Mouse (Mus musculus) kidney, embryonic 15.5 days (tissue): Measurements from ENCODE around the gene Stk19. TPM values are rescaled to one million over a fixed set of nuclear protein-coding genes. Genes with fewer than 3 reads are reported as not detected.

Experiments
- ATAC-seq: fragments of 200-750 bp; cut with Nextera tagmentation; replicated peaks from 2 replicates; pipeline ENCODE4 v1.8.0; 2017; ENCODE audit warnings: moderate TSS enrichment; ENCODE audit not compliant: low FRiP score
- H3K27ac ChIP-seq: fragments of 300-500 bp; sonication (generic); 2 replicates; pipeline ENCODE4 v1.5.1; 2015; ENCODE audit warnings: mild to moderate bottlenecking, inconsistent platforms
- H3K27me3 ChIP-seq: fragments of 300-500 bp; sonication (generic); 2 replicates; pipeline ENCODE4 v1.6.1; 2015; ENCODE audit warnings: inconsistent platforms
- H3K36me3 ChIP-seq: fragments of 300-500 bp; sonication (generic); 2 replicates; pipeline ENCODE4 v1.6.1; 2015; ENCODE audit warnings: inconsistent platforms
- H3K4me1 ChIP-seq: fragments of 300-500 bp; sonication (generic); 2 replicates; pipeline ENCODE4 v1.6.1; 2015; ENCODE audit warnings: inconsistent platforms
- H3K4me2 ChIP-seq: fragments of 300-500 bp; sonication (generic); 2 replicates; pipeline ENCODE4 v1.6.1; 2015; ENCODE audit warnings: moderate library complexity, mild to moderate bottlenecking, inconsistent platforms
- H3K4me3 ChIP-seq: fragments of 300-500 bp; sonication (generic); replicated peaks from 2 replicates; pipeline ENCODE4 v1.5.1; 2015; ENCODE audit warnings: mild to moderate bottlenecking, inconsistent platforms
- H3K9ac ChIP-seq: fragments of 300-500 bp; sonication (generic); 2 replicates; pipeline ENCODE4 v1.6.1; 2015; ENCODE audit warnings: mild to moderate bottlenecking, inconsistent platforms
- H3K9me3 ChIP-seq: fragments of 300-500 bp; sonication (generic); replicated peaks from 2 replicates; pipeline ENCODE4 v1.6.1; 2016; ENCODE audit warnings: inconsistent platforms
- WGBS: fragments of 180-500 bp; shearing (Covaris S2); methylation state at CpG from one replicate; pipeline ENCODE4 v1.1.7; 2015; ENCODE audit warnings: mixed read lengths; 5-methylcytosine and 5-hydroxymethylcytosine counted together
- microRNA-seq: library from miRNA; unstranded; fragments of <30 nt; microRNA quantifications from one replicate; pipeline ENCODE4, GENCODE M21; 2016
- polyA plus RNA-seq: library from polyadenylated mRNA; unstranded; fragments of >200 nt; fragmentation: Nextera tagmentation; extraction: Ambion mirVana; gene quantifications from 2 replicates; pipeline ENCODE4 v1.2.1, GENCODE M21; 2015

Gene Stk19
- polyA plus RNA-seq, 1 experiment from 2014 or later, result 29.6 TPM

DNA sequence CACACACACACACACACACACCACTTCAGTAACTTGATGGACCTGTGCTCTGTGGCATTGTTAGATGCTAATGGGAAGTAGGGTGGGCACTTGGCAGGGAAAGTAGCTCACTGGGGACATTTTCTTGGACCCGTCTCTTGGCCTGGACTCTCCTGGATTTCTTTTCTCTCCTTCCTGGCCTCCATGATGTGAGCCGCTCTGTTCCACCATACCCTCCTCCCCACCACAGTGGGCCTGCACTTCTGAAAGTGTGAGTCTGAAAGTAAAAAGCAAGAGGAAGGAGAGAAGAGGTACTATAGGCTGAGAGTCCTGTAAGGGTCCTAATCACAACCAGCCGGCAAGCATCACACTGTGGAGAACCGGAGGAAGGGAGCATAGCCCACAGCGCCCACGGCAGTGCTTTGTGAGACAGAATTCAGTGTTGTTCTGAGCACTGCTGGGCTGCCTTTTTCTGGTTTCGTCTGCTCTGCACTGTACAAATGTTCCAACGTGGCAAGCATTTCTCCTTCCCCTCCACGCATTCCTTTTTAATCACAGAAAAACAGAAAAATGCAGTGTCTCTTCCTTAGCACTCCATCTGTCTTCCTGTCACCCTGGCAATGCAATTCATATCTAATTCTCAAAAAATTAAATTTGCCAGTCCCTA lies 58.9 kb downstream of the Stk19 start:
- ATAC-seq, result no peak
- Histone ChIP-seq H3K9me3 (peaks cover 5% of the 10 kb centered on the region), H3K27me3 (no peaks in the 10 kb centered on the region), H3K4me2 (no peak overlapping the region), H3K4me1 (no peaks in the 10 kb centered on the region), H3K27ac (no peak overlapping the region), H3K36me3 (no peaks in the 10 kb centered on the region), H3K9ac (no peak overlapping the region), H3K4me3 (no peak overlapping the region)
- 72% methylated on average over 9 of the region's 9 CpGs for WGBS

Small RNA genes lying within 50 kb of the gene (microRNA-seq; reads per million reads assigned to microRNA genes)
- gene Mir6970 (not detected), gene Mir6971 (1.5 reads per million, percentile 2 among the genes with 10 or more reads in this experiment), gene Mir6972 (not detected)

Other genes starting within 250 kb of the Stk19 start
- 20.8 and 22.6 TPM in 2 replicates for gene Gpsm3, start 247.1 kb downstream of the Stk19 start, polyA plus RNA-seq
- 14.9 and 16.7 TPM in 2 replicates for gene Pbx2, start 245.7 kb downstream of the Stk19 start, polyA plus RNA-seq
- gene Ager, start 239.1 kb downstream of the Stk19 start, polyA plus RNA-seq, result 6.5 and 7.5 TPM in 2 replicates
- 166 and 168 TPM in 2 replicates for gene Rnf5, start 233.3 kb downstream of the Stk19 start, polyA plus RNA-seq
- gene Agpat1, start 232.7 kb downstream of the Stk19 start, polyA plus RNA-seq, result 60.8 and 72.2 TPM in 2 replicates
- gene Egfl8, start 221.0 kb downstream of the Stk19 start, polyA plus RNA-seq, result 3.5 and 4.4 TPM in 2 replicates
- 36.5 and 39.1 TPM in 2 replicates for gene Ppt2, start 208.4 kb downstream of the Stk19 start, polyA plus RNA-seq
- 0.24 and 0.35 TPM in 2 replicates for gene Prrt1, start 207.4 kb downstream of the Stk19 start, polyA plus RNA-seq
- 17.2 and 18.4 TPM in 2 replicates for gene Fkbpl, start 192.2 kb downstream of the Stk19 start, polyA plus RNA-seq
- gene Atf6b, start 189.8 kb downstream of the Stk19 start, polyA plus RNA-seq, result 86.2 and 98.2 TPM in 2 replicates
- 0.35 and 0.75 TPM in 2 replicates for gene Tnxb, start 166.4 kb downstream of the Stk19 start, polyA plus RNA-seq
- gene C4b, start 93.1 kb downstream of the Stk19 start, polyA plus RNA-seq, result 0.73 and 2.0 TPM in 2 replicates
- 11.1 and 45.4 TPM in 2 replicates for gene Cyp21a1, start 32.4 kb downstream of the Stk19 start, polyA plus RNA-seq
- gene Dxo, start 74 bp upstream of the Stk19 start, polyA plus RNA-seq, result 62.7 and 73.0 TPM in 2 replicates
- 48.5 and 53.1 TPM in 2 replicates for gene Skiv2l, start 13.3 kb upstream of the Stk19 start, polyA plus RNA-seq
- gene Nelfe, start 13.4 kb upstream of the Stk19 start, polyA plus RNA-seq, result 101 and 116 TPM in 2 replicates
- 12.1 and 13.3 TPM in 2 replicates for gene Cfb, start 25.6 kb upstream of the Stk19 start, polyA plus RNA-seq
- gene Zbtb12, start 42.5 kb upstream of the Stk19 start, polyA plus RNA-seq, result 5.0 TPM in 2 replicates
- gene Gm20547, start 45.1 kb upstream of the Stk19 start, polyA plus RNA-seq, result not detected in 2 replicates
- 2.6 and 3.6 TPM in 2 replicates for gene C2, start 61.3 kb upstream of the Stk19 start, polyA plus RNA-seq
- 80.1 and 93.7 TPM in 2 replicates for gene Ehmt2, start 61.5 kb upstream of the Stk19 start, polyA plus RNA-seq
- gene Slc44a4, start 77.5 kb upstream of the Stk19 start, polyA plus RNA-seq, result 12.4 and 13.0 TPM in 2 replicates
- 33.7 and 37.0 TPM in 2 replicates for gene Neu1, start 94.3 kb upstream of the Stk19 start, polyA plus RNA-seq
- gene Hspa1b, start 122.3 kb upstream of the Stk19 start, polyA plus RNA-seq, result 0.49 and 0.53 TPM in 2 replicates
- gene Gm20481, start 133.0 kb upstream of the Stk19 start, polyA plus RNA-seq, result not detected in 2 replicates
- 7.8 and 8.4 TPM in 2 replicates for gene Hspa1a, start 135.2 kb upstream of the Stk19 start, polyA plus RNA-seq
- 0.81 and 1.6 TPM in 2 replicates for gene Hspa1l, start 135.8 kb upstream of the Stk19 start, polyA plus RNA-seq
- gene Lsm2, start 144.9 kb upstream of the Stk19 start, polyA plus RNA-seq, result 229 and 231 TPM in 2 replicates
- gene Vars, start 164.0 kb upstream of the Stk19 start, polyA plus RNA-seq, result 128 and 140 TPM in 2 replicates
- 0.19 and 0.29 TPM in 2 replicates for gene Vwa7, start 179.6 kb upstream of the Stk19 start, polyA plus RNA-seq
- 6.2 and 6.8 TPM in 2 replicates for gene Sapcd1, start 191.1 kb upstream of the Stk19 start, polyA plus RNA-seq
- gene Msh5, start 209.8 kb upstream of the Stk19 start, polyA plus RNA-seq, result 5.2 and 5.4 TPM in 2 replicates
- 300 and 320 TPM in 2 replicates for gene Clic1, start 213.0 kb upstream of the Stk19 start, polyA plus RNA-seq
- gene Ddah2, start 222.1 kb upstream of the Stk19 start, polyA plus RNA-seq, result 324 and 356 TPM in 2 replicates
- gene Ly6g6c, start 228.4 kb upstream of the Stk19 start, polyA plus RNA-seq, result 1.6 TPM in 1 of 2 replicates, not detected in the other
- gene Mpig6b, start 229.2 kb upstream of the Stk19 start, polyA plus RNA-seq, result 0.41 and 0.52 TPM in 2 replicates
- 1.2 and 1.6 TPM in 2 replicates for gene Ly6g6e, start 240.0 kb upstream of the Stk19 start, polyA plus RNA-seq
- 5.0 and 6.0 TPM in 2 replicates for gene Ly6g6d, start 241.1 kb upstream of the Stk19 start, polyA plus RNA-seq
- not detected in 2 replicates for gene Ly6g6f, start 248.7 kb upstream of the Stk19 start, polyA plus RNA-seq